Comparison of ENCODE assay signal across 9 mouse cellular contexts in the genomic region with DNA sequence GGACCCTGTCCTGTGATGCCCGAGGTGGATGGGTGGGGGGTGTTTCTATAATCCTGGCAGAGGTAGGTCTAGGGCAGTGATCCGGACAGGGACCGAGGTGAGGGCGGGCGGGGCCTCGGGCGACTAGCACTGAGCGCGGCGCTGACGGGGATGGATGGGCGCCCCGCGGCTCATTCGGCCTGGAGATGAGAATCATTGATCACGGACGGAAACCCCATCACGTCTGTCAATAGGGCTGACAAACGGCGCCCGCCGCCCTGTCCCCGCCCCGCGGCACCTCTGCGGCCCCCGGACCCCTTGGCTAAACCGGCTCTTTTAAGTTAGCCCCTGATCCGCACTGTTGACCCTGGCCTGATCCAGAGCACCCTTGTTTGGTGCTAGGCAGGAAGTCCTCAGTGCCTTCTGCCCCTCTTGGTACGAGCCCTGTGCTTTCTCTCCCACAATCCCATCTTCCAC. TPM values are rescaled to one million over a fixed set of nuclear protein-coding genes. Genes with fewer than 3 reads are reported as not detected.
DNase-seq lines count a peak whose midpoint lies in the region; ATAC-seq and TF ChIP-seq lines count a peak whose summit lies in the region.
"Had no signal": no experiment of that assay in that cellular context is flagged by ENCODE, and none has a peak within 500 bp of the region (broad histone marks: within the 10 kb centered on the region; RNA-seq: fewer than 3 reads in every experiment).

No protein-coding gene starts in this region.

- no peak for TF ChIP-seq POLR2A in heart, adult 2 months (IDR thresholded peaks at IDR 0.05; ENCODE audit: insufficient read depth, low read depth, low read length)

- 5% methylated on average over 30 of the region's 30 CpGs for WGBS in heart, adult 2 months
- 3% methylated on average over 20 of the region's 30 CpGs for WGBS in forebrain, postnatal 0 days
- WGBS in midbrain, embryonic 11.5 days = 1% methylated on average over 28 of the region's 30 CpGs

- H3K27ac ChIP-seq in heart, adult 2 months = no peak overlapping the region
- H3K27ac ChIP-seq in forebrain, postnatal 0 days (ENCODE audit: low read depth, low read length) = no peak overlapping the region
- H3K27ac ChIP-seq in midbrain, embryonic 11.5 days (ENCODE audit: low read depth, low read length) = 0 out of 2 replicates have a peak overlapping the region, but pooled peaks have one; percentile 5

- intact Hi-C loops in heart, adult 2 months (cut with DNase I) = no loop called here

- peaks cover 14% of the 10 kb centered on the region for H3K27me3 ChIP-seq in heart, adult 2 months (ENCODE audit: control insufficient read depth, insufficient read depth, low read length)
- H3K27me3 ChIP-seq in E14TG2a.4 (ENCODE audit: insufficient read depth, low read length) = peaks cover 66% of the 10 kb centered on the region
- peaks cover 54% of the 10 kb centered on the region for H3K27me3 ChIP-seq in forebrain, postnatal 0 days (ENCODE audit: insufficient read depth, low read length)
- H3K27me3 ChIP-seq in midbrain, embryonic 11.5 days (ENCODE audit: control insufficient read depth, insufficient read depth, low read length) = peaks cover 66% of the 10 kb centered on the region

- no peak for DNase-seq in heart, adult 2 months
- DNase-seq in heart, adult 11 months = no peak
- no peak for DNase-seq in forebrain, postnatal 0 days
- no peak for DNase-seq in midbrain, embryonic 11.5 days (ENCODE audit: low spot score, missing footprints)
- no peak for DNase-seq in adrenal gland, adult 18-20 months (ENCODE audit: low spot score in 2 of 2)
- DNase-seq in cerebellum, postnatal 36 days = no peak
- no peak for DNase-seq in right cerebral cortex, adult 18-20 months
- DNase-seq: cerebellum, adult 9-11 months had no signal

- H3K4me1 ChIP-seq in heart, adult 2 months (ENCODE audit: control insufficient read depth, insufficient read depth, low read length) = peaks cover 4% of the 10 kb centered on the region
- H3K4me1 ChIP-seq in E14TG2a.4 (replicated peaks; ENCODE audit: low read depth, low read length) = peaks cover 91% of the 10 kb centered on the region
- peaks cover 7% of the 10 kb centered on the region for H3K4me1 ChIP-seq in forebrain, postnatal 0 days (ENCODE audit: insufficient read depth)
- peaks cover 29% of the 10 kb centered on the region for H3K4me1 ChIP-seq in midbrain, embryonic 11.5 days (ENCODE audit: control insufficient read depth, insufficient read depth, low read length)

- H3K4me2 ChIP-seq in forebrain, postnatal 0 days (ENCODE audit: low read depth) = peak overlapping the region; percentile 87
- H3K4me2 ChIP-seq in midbrain, embryonic 11.5 days = peak overlapping the region; percentile 63

- no peaks in the 10 kb centered on the region for H3K79me2 ChIP-seq in heart, adult 2 months (replicated peaks; ENCODE audit: control insufficient read depth, insufficient read depth, low read length)

- no peaks in the 10 kb centered on the region for H3K9me3 ChIP-seq in E14TG2a.4 (ENCODE audit: low read length)
- H3K9me3 ChIP-seq in forebrain, postnatal 0 days (ENCODE audit: low read length) = no peaks in the 10 kb centered on the region
- H3K9me3 ChIP-seq in midbrain, embryonic 11.5 days (ENCODE audit: control insufficient read depth, low read length) = no peaks in the 10 kb centered on the region

- TF ChIP-seq EP300 in heart, adult 2 months (IDR thresholded peaks at IDR 0.05; ENCODE audit: insufficient read depth, low read depth, low read length) = no peak

- ATAC-seq in forebrain, postnatal 0 days = no peak
- peak; percentile 19; the same call in 1 of the 2 replicates for ATAC-seq in midbrain, embryonic 11.5 days (ENCODE audit: low FRiP score)

- no peaks in the 10 kb centered on the region for H3K36me3 ChIP-seq in heart, adult 2 months (ENCODE audit: control insufficient read depth, insufficient read depth, low read length)
- H3K36me3 ChIP-seq in E14TG2a.4 (ENCODE audit: insufficient read depth, low read length) = peaks cover 13% of the 10 kb centered on the region; the same call in 1 of the 2 replicates
- H3K36me3 ChIP-seq in forebrain, postnatal 0 days (ENCODE audit: insufficient read depth) = peaks cover 18% of the 10 kb centered on the region
- peaks cover 4% of the 10 kb centered on the region; the same call in 1 of the 2 replicates for H3K36me3 ChIP-seq in midbrain, embryonic 11.5 days (ENCODE audit: control insufficient read depth, insufficient read depth, low read length)

- H3K4me3 ChIP-seq in heart, adult 2 months = peak overlapping the region; percentile 47
- H3K4me3 ChIP-seq in E14TG2a.4 (replicated peaks; ENCODE audit: low read length) = peak overlapping the region; percentile 83
- peak overlapping the region; percentile 46 for H3K4me3 ChIP-seq in forebrain, postnatal 0 days (ENCODE audit: low read depth, low read length)
- H3K4me3 ChIP-seq in midbrain, embryonic 11.5 days (ENCODE audit: low read depth, low read length) = peak overlapping the region; percentile 41

- no peak for TF ChIP-seq CTCF in heart, adult 2 months (IDR thresholded peaks at IDR 0.05)
- no peak for TF ChIP-seq CTCF in E14TG2a.4 (conservative IDR thresholded peaks at IDR 0.05; ENCODE audit: low read length)
- no peak for TF ChIP-seq CTCF in forebrain, postnatal 0 days (IDR thresholded peaks at IDR 0.05; ENCODE audit: low read depth)

- H3K9ac ChIP-seq in heart, adult 2 months (ENCODE audit: low read depth, low read length) = no peak overlapping the region
- H3K9ac ChIP-seq in forebrain, postnatal 0 days = peak overlapping the region; percentile 37; the same call in 1 of the 2 replicates
- peak overlapping the region; percentile 38; the same call in 1 of the 2 replicates for H3K9ac ChIP-seq in midbrain, embryonic 11.5 days (ENCODE audit: low read length)

RNA-seq across cellular contexts. Expression of a gene that starts 0.6 kb away (rescaled TPM):
- under 1 TPM; 0.34 to 0.68 TPM for total RNA-seq in heart, adult 2 months (2021)
- 0.39 and 0.41 TPM in 2 replicates for polyA plus RNA-seq in heart, adult 2 months (2012; rRNA removed)
- 2.1 and 2.2 TPM in 2 replicates for total RNA-seq in forebrain, postnatal 0 days (2014; rRNA removed)
- 19.9 and 22.6 TPM in 2 replicates for polyA plus RNA-seq in forebrain, postnatal 0 days (2015; fragmentation: Nextera tagmentation; extraction: Ambion mirVana)
- polyA plus RNA-seq in midbrain, embryonic 11.5 days (2014; fragmentation: Nextera tagmentation; extraction: Ambion mirVana) = 19.5 and 23.6 TPM in 2 replicates
- 10 to 100 TPM in 1 of 2 experiments, 1 to 10 TPM in 1; 6.9 to 12.6 TPM for total RNA-seq in adrenal gland, adult 18-20 months (2021)

RNA-seq across cellular contexts. Expression of a gene that starts 12.7 kb away (rescaled TPM):
- 10 to 100 TPM; 42.6 to 43.4 TPM for total RNA-seq in heart, adult 2 months (2021)
- polyA plus RNA-seq in heart, adult 2 months (2012; rRNA removed) = 60.9 and 67.0 TPM in 2 replicates
- 31.5 and 43.8 TPM in 2 replicates for total RNA-seq in forebrain, postnatal 0 days (2014; rRNA removed)
- polyA plus RNA-seq in forebrain, postnatal 0 days (2015; fragmentation: Nextera tagmentation; extraction: Ambion mirVana) = 39.0 and 39.9 TPM in 2 replicates
- 68.8 and 74.8 TPM in 2 replicates for polyA plus RNA-seq in midbrain, embryonic 11.5 days (2014; fragmentation: Nextera tagmentation; extraction: Ambion mirVana)
- total RNA-seq in adrenal gland, adult 18-20 months (2021) = 10 to 100 TPM; 38.6 to 46.5 TPM

RNA-seq across cellular contexts. Expression of a gene that starts 20.2 kb away (rescaled TPM):
- 10 to 100 TPM; 20.1 to 27.9 TPM for total RNA-seq in heart, adult 2 months (2021)
- polyA plus RNA-seq in heart, adult 2 months (2012; rRNA removed) = 45.1 and 64.4 TPM in 2 replicates
- 4.9 and 15.5 TPM in 2 replicates for total RNA-seq in forebrain, postnatal 0 days (2014; rRNA removed)
- polyA plus RNA-seq in forebrain, postnatal 0 days (2015; fragmentation: Nextera tagmentation; extraction: Ambion mirVana) = 15.2 and 15.5 TPM in 2 replicates
- polyA plus RNA-seq in midbrain, embryonic 11.5 days (2014; fragmentation: Nextera tagmentation; extraction: Ambion mirVana) = 3.6 and 5.7 TPM in 2 replicates
- total RNA-seq in adrenal gland, adult 18-20 months (2021) = 10 to 100 TPM; 36.0 to 55.3 TPM

RNA-seq across cellular contexts. Expression of a gene that starts 33.5 kb away (rescaled TPM):
- total RNA-seq in heart, adult 2 months (2021) = 1 to 10 TPM in 1 of 2 experiments, under 1 TPM in 1; 0.21 to 1.2 TPM
- 0.86 and 1.7 TPM in 2 replicates for polyA plus RNA-seq in heart, adult 2 months (2012; rRNA removed)
- 0.85 and 1.7 TPM in 2 replicates for total RNA-seq in forebrain, postnatal 0 days (2014; rRNA removed)
- polyA plus RNA-seq in forebrain, postnatal 0 days (2015; fragmentation: Nextera tagmentation; extraction: Ambion mirVana) = 0.20 and 0.50 TPM in 2 replicates
- polyA plus RNA-seq in midbrain, embryonic 11.5 days (2014; fragmentation: Nextera tagmentation; extraction: Ambion mirVana) = 0.10 and 0.14 TPM in 2 replicates
- 1 to 10 TPM; 1.1 to 1.9 TPM for total RNA-seq in adrenal gland, adult 18-20 months (2021)
